Mouse (Mus musculus) mouse trophoblast stem cell (cell line): ENCODE results near the gene Gnaq.
"Not testable (repeated sequence)": the region's sequence is repeated elsewhere in the genome, so short reads cannot be mapped to it uniquely, and the experiment has no call there.

Source experiments
- in situ Hi-C, 2 experiments: fragments of 300-500 bp; cut with MseI, MboI; formaldehyde crosslinking; loops; 2 replicates in 1 of 2; 3 replicates in 1 of 2; pipeline ENCODE4 v1.15.1; 2025

Gnaq gene

GRCm38 (mm10) chr19:16258766-16259355, 126.2 kb downstream of the Gnaq start:
- in situ Hi-C loops = no loop called here

- in situ Hi-C loops = no loop called here
These were observed 127.3 kb downstream of the Gnaq start for GRCm38 (mm10) chr19:16259786-16260434.

- in situ Hi-C loops = no loop called here
These were observed 127.8 kb downstream of the Gnaq start for GRCm38 (mm10) chr19:16260435-16260832.

GRCm38 (mm10) chr19:16260973-16261372, 128.3 kb downstream of the Gnaq start:
- in situ Hi-C loops = no loop called here

GRCm38 (mm10) chr19:16261631-16262030, 129.0 kb downstream of the Gnaq start:
- in situ Hi-C loops = no loop called here

GRCm38 (mm10) chr19:16262340-16262739, 129.7 kb downstream of the Gnaq start:
- in situ Hi-C loops = no loop called here

GRCm38 (mm10) chr19:16267362-16267761, 134.7 kb downstream of the Gnaq start:
- in situ Hi-C loops = not testable (repeated sequence)

- in situ Hi-C loops = no loop called here
These were observed 137.6 kb downstream of the Gnaq start for GRCm38 (mm10) chr19:16270236-16270635.

GRCm38 (mm10) chr19:16271002-16271401, 138.4 kb downstream of the Gnaq start:
- in situ Hi-C loops = no loop called here

GRCm38 (mm10) chr19:16273021-16273420, 140.4 kb downstream of the Gnaq start:
- in situ Hi-C loops = no loop called here

GRCm38 (mm10) chr19:16280231-16280630, 147.6 kb downstream of the Gnaq start:
- in situ Hi-C loops = no loop called here

- in situ Hi-C loops = no loop called here
These were observed 152.7 kb downstream of the Gnaq start for GRCm38 (mm10) chr19:16285051-16286028.

GRCm38 (mm10) chr19:16286451-16287175, 154.0 kb downstream of the Gnaq start:
- in situ Hi-C loops = no loop called here

- in situ Hi-C loops = no loop called here
These were observed 154.7 kb downstream of the Gnaq start for GRCm38 (mm10) chr19:16287307-16287706.

GRCm38 (mm10) chr19:16287971-16288370, 155.3 kb downstream of the Gnaq start:
- in situ Hi-C loops = no loop called here

GRCm38 (mm10) chr19:16291088-16291487, 158.5 kb downstream of the Gnaq start:
- in situ Hi-C loops = no loop called here

- in situ Hi-C loops = no loop called here
These were observed 159.5 kb downstream of the Gnaq start for GRCm38 (mm10) chr19:16292056-16292608.

GRCm38 (mm10) chr19:16292978-16293377, 160.3 kb downstream of the Gnaq start:
- in situ Hi-C loops = no loop called here

GRCm38 (mm10) chr19:16300413-16300812, 167.8 kb downstream of the Gnaq start:
- in situ Hi-C loops = no loop called here

- in situ Hi-C loops = no loop called here
These were observed 168.7 kb downstream of the Gnaq start for GRCm38 (mm10) chr19:16301336-16301735.

GRCm38 (mm10) chr19:16309031-16309430, 176.4 kb downstream of the Gnaq start:
- in situ Hi-C loops = no loop called here
